Mouse (Mus musculus): ENCODE results near the gene Tlr7.
"Not testable (repeated sequence)": the region's sequence is repeated elsewhere in the genome, so short reads cannot be mapped to it uniquely, and the experiment has no call there.

The Tlr7 gene

DNA sequence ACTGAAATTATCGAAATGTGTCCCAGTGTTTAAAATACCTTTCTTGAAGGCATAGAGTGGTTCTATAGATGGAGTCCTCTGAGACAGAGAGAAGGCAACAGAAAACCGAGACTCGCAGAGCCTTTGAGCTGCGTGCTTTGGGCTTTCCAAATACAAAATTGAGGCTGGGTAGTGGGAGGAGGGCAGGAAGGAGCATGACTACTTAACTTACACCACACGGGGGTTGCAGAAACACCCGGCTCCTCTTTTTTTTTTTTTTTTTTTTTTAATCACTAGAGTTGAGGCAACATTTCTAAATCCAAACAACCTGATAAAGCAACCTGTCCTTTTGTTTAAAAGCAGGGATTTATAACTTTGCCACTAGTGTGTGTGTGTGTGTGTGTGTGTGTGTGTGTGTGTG is at the start of gene Tlr7:
Gene Tlr7 (minus strand): TSS at position 160 of the 400 bp plus-strand sequence.
- no peak for DNase-seq (ENCODE audit: low read depth, low spot score)

DNA sequence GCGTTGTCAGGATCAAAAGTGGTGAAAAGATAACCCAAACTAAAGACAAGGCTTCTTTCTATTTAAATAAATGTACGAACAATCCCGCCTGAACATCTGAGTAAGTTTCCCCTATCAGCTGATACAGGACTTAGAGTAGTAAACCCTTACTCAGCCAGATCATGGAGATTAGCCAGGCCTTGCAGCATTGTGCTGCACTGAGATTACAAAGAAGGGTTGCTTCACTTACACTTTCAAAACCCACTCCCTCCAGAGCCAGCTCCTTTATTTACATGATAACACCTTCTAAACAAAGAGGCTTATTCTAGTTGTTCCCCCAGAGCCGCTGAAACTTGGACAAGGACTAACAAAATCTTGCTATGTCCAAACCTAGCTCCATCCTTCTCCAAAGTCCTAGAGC is 49.7 kb upstream of the Tlr7 start:
- DNase-seq (ENCODE audit: low read depth, low spot score) = peak; percentile 53

DNA sequence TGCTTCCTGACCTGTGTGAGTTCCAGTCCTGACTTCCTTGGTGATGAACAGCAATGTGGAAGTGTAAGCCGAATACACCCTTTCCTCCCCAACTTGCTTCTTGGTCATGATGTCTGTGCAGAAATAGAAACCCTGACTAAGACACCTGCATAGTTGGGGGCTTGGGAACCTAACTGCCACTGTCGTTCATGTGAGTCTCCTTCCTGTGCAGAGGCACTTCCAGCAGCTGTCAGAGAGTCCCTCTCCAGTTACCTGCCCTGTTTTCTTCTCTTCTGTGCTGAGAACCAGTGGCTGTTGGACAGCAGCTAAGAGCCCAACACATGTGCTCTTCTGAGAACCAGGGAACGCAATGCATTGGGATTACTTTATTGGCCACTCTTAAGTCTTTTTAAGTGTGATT is 30.9 kb upstream of the Tlr7 start:
- not testable (repeated sequence) for DNase-seq (ENCODE audit: low read depth, low spot score)

DNA sequence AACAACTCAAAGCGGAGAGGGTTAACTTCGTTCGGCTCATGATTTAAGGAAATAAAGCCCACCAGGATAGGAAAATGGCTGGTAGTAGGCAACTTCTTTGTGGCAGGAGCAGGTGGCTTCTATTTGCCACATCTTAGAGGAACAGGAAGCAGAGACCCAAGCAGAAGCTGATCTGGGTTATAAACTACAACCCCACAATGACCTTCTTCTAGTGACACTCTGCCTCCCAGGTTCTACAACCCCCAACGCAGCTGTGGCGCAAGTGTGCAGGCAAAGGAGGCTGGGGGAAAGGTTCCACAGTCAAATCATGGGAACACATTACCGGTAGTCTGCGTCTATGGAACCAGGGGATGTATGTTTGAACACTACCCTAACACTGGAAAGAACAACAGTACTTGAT is 29.3 kb upstream of the Tlr7 start:
- DNase-seq (ENCODE audit: low read depth, low spot score) = no peak

DNA sequence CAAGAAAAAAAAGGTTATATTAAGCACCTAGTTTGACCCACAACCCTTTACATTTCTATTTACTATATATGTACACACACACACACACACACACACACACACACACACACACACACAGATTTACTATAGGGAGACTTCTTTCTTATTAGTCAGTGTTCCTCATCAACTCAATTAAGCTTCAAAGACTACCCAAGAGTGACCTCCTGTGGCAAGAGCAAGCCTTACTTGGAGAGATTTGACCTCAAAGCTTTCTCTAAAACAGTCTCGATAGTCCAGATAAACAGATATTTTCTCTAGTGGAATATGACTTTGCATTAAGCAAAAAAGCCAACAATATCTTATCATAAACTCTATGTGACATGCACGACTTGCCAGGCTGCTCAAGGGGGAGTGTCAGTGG is 27.1 kb upstream of the Tlr7 start:
- no peak for DNase-seq (ENCODE audit: low read depth, low spot score)

DNA sequence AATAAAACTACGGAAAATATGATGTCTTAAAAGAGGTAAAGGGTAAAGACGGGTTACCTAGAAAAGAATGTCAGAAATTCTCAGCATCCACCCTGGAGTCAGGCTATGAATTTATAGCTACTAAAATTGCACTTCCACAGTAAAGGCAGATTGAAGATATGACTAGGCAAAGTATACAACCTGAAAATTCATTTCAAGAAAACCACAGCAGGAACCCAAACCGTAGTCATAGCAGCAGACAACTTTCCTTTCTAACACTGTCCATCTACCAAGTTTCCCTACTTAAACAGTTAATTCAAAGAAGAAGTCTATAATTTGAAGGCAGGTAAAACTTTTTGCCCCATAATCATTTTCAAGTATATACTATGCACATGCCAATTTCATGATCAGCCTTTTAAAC is 25.6 kb upstream of the Tlr7 start:
- DNase-seq (ENCODE audit: low read depth, low spot score) = no peak

DNA sequence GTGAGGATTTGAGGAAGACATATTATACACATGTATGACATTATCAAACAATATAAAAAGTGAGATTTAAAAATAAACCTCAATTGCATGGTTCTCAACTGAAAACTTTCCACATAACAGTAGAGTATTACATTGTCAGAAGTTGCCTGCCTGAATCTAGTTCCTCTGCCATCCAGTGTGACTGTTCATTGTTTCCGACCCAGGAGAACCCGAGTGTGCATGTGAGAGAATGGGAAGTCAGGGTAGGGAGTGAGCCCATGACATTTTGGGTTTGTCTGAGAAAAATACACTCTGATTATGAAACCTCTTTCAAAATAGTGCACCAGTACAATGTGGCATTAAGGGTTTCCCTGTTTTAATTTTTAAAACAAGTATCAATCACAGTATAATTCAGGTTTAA is 23.3 kb upstream of the Tlr7 start:
- no peak for DNase-seq (ENCODE audit: low read depth, low spot score)

DNA sequence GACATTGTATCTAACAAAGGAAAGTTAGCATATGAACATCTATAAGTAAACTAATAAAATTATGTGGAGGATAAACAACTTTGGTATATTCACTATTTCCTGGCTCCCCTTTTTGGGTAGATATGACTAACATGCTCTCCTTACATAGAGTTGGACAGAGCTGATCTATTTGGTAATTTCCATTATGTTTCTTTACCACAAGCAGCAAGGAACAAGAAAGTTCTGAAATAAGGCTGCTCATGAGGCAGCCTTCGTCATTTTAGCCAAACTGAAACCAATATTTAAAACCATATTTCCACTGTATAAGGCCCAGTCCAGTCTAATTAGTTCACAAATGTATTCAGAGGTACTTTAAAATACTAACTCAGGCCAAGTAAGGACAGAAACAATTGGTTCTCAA is 16.1 kb upstream of the Tlr7 start:
- no peak for DNase-seq (ENCODE audit: low read depth, low spot score)

DNA sequence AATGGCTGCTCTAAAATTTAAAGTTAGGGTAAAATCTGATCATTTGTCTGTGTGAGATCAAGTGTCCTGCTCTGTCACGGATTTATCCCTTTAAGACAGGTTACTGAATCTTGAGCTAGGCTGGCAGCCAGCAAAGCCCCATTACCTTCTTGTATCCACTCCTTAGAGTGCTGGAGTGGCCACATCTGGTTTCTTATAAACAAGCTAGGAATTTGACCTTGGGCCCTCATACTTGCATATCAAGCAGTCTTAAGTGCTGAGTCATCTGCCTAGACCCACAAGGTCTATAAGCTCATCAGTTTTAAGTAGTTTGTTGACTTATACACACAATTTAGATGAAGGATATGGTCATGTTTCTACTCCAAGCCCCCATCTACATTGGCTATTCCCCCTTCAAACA is 14.0 kb upstream of the Tlr7 start:
- DNase-seq (ENCODE audit: low read depth, low spot score) = peak; percentile 49

DNA sequence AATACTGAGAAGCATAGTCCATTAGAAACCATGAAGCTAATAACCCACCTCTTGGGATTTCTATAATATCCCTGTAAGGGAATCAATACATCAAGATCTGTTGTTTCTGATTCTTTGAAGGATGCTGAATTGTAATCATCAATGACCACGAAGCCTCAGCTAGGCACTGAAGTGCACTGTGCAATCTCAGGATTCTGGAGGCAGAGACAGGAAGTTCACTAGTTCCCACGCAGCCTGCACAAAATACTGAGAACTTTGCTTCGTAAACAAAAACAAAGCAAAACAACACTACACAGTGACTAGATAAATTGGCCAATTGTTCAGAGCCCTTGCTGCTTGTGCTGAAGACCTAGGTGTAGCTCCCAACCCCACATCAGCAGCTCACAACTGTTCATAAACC is 11.5 kb upstream of the Tlr7 start:
- DNase-seq (ENCODE audit: low read depth, low spot score) = no peak

DNA sequence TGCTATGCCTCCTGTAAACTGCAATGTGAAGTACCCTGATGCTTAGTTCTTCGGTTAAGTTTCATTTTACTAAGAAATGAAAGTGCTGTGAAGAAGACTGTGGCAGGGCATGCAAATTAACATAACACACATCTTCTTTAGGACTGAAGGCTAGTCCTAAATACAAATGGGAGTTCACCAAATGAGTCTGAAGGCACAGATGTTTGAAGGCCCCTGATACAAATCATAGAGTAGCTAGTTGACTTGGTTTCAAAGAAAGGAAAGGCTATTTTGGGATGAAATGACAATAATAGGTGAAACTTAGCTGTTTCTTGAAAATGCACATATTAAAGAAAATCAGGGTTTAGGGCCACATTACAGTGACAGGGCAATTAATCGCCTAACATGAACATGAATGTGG is 9.8 kb upstream of the Tlr7 start:
- no peak for DNase-seq (ENCODE audit: low read depth, low spot score)

DNA sequence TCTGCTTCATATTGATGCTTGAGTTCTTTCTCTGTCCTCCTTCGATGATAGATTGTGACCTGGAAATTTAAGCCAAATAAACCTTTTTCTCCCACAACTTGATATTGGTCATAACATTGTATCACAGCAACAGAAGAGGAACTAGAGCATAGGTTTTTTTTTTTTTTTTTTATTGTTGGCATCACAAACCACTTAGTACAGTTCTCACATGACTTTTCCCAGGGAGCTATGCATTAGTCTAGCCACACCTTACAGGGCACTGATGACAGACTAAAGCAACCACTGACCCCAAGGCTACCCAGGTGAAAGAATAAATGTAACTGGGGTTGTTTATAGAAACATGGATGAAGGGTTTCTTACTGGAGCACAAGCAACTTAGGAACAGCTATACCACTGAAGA is 7.6 kb upstream of the Tlr7 start:
- no peak for DNase-seq (ENCODE audit: low read depth, low spot score)

DNA sequence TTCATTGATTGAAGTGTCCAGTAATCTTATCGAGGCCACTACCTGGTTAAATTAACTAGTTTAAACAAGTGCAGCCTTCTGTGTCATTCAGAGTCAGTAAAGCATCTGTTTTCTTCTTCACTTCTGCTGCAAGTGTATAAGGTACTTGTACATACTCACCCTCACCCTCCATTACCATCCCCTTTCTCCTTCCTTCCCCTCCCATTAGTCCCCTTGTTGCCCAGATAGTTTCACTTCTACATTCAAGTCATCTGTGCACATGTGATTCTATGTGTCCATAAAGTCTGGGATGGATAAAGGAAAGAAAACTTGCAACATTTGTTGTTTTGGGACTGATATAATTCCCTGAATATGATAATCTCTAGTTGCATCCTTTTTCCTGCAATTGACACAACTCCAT is 4.2 kb upstream of the Tlr7 start:
- no peak for DNase-seq (ENCODE audit: low read depth, low spot score)

DNA sequence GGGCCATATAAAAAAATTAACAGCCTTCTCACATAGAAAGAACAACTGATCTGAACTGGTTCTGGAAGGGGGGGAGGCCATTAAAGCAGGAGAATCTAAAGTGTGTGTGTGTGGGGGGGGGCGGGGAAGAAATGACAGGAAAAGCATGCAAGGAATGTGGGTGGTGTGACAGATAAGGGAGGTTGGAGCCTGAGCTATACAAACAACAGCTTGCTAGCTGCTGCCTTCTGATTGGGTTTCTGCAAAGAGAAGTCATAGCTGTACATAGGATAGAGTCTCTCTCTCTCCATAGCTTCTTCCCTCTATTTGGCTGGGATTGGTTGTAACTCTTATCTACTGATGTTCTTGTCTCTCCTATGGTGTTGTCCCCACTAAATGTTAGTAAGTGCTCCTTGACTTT is 2.2 kb upstream of the Tlr7 start:
- DNase-seq (ENCODE audit: low read depth, low spot score) = peak; percentile 7

DNA sequence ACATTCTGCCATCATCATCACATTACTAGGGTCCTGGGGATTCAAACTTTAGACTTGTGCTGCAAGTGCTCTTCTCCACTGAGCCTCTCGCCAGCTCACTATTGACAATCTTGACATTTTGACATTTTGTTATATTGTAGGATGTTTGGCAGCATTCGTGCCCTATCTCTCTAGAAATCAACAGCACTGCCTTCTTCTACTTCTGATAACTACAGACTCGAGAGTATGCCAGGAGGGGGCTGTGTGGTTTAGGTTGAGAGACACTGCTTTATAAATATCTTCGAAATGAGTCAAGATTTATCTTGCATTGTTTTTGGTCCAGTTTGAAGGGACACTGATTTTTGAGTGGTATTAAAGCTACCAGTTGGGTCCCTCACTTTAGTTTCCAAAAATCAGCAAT is 635 bp upstream of the Tlr7 start:
- no peak for DNase-seq (ENCODE audit: low read depth, low spot score)

DNA sequence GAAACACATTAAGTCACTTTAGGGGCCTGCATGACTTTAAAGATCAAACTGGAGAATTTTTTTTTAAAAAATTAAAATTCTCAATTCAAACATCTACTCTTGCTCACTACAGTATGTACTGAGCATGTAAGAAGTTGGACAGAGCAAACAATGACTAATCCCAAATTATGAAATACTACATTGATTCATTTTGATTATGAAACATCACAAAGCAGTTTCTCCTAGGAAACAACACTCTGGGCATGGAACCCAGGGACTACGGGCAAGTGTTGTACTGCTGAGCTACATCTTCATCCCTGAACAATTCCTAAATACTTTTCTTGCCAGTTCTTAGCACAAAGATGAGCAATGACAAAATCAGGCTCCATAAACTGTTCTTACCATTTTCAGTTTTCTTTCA is 738 bp downstream of the Tlr7 start:
- DNase-seq (ENCODE audit: low read depth, low spot score) = no peak

DNA sequence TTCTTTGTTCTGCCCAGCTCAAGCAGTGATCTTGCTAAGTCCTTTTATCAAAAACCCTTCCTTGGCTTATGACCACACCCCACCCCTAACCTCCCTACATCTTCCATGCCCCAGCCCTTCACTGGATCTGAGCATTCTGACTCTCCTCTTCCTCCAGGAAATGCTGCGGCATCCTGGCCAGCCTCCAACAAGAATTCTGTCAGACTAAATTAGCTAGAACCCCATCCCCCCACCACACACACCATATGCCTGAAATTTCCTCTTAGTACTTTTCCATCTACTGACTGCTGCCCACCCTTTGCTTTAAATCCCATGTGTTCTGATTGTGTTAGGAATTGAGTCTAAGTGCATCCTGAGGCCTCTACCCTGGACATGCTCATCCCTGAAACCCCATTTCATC is 1.3 kb downstream of the Tlr7 start:
- no peak for DNase-seq (ENCODE audit: low read depth, low spot score)

DNA sequence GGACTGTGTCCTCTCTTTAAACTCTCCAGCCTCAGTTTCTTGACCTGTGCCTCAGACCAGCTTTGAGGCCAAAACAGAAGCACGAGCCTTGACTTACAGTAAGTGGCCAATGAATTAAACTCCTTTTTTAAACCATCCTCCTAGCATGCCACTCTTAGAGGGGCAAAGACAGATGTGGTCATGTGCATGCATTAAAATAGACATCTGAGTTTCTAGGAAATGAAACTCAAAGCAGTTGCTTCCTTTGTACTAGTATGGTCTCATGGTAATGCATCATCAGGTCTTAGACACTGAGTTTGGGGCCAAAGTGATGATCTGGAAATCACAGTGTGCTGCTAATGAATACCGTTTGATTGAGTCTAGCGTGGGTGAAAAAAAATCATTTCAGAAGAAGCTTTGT is 1.8 kb downstream of the Tlr7 start:
- DNase-seq (ENCODE audit: low read depth, low spot score) = no peak

DNA sequence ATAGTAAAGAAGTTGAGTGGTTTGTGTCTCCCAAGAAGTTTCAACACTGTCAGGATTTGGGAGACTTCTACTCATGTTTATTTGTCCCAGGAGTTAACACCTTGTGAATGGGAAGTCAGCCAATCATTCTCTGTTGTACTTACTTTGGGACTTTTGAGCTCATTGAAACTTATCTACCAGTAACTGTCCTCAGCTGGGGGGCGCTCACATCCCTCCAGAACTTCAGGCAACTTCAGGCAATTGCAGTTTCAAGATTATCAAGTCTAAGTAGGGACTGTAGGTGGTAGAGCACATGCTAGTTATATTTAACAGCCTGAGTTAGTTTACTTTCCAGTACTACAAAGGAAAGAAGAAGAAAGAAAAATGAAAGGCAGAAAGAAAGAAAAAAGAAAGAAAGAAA is 6.6 kb downstream of the Tlr7 start:
- DNase-seq (ENCODE audit: low read depth, low spot score) = no peak

DNA sequence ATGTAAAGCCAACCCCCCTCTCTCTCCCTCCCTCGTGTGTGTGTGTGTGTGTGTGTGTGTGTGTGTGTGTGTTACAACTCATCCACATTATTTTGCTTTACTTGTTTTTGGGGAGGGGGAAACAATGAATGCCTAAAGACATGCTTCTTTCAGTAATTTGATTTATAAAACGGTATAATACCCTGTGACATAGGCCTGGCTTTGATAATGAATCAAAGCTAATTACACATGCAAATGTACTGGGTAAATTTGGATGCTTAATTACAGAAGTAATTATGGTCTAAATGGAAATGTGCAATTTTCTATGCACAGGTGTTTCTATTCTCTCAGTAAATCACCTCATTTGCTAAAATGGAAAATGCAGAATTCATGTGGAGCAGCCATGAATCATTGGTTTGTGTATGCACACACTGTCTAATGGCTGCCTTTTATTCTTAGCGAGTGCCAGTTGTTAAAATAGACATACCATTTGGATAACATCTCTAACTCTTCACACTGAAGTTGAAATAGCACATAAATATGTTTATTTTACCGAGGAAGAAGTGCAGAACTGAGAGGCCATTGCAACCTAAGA is 9.0 kb downstream of the Tlr7 start:
- DNase-seq (ENCODE audit: low read depth, low spot score) = no peak

DNA sequence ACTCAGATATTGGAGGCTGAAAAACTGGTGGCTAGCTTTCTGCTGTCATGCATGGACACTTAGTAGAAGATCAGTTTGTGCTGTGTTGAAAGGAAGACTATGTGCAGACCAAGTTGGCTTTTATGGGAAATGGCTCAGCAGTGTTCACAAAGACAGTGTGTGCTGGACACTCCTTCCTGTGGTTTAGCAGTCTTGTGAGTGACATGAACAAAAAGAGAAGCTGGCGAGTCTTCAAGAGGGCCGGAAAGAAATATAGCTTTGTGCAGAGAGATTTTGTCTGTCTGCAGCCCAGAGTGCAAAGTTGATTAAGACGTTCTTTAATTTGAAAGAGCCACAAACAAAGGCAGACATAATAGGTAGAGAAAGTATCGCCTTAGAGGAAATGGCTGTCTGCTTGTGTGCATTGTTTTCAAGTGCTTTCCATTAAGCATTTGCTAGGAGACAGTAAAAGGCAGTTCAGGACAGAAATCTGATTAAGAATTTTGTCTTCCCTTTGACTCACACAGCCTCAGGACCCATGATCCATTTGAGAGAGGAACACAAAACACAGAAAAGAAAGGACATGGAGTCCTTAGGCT is 11.4 kb downstream of the Tlr7 start:
- DNase-seq (ENCODE audit: low read depth, low spot score) = no peak

DNA sequence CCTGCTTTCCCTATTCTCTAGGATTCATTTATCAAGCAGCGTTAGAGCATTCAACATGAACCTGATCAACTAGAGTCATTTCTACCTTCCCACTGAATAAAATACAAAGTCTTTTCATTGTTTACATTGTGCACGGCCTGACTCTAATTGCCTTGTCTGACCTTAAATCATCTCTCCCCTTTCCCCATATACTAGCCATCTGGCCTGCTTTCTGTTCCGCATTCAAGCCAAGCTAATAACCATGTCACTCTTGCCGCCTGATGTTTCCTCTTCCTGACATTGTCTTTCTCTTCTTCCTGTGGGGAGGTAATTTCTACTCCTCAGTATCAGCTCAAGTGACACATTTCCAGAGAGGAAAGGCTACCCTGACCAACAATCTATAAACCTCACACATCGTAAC is 14.6 kb downstream of the Tlr7 start:
- DNase-seq (ENCODE audit: low read depth, low spot score) = no peak

DNA sequence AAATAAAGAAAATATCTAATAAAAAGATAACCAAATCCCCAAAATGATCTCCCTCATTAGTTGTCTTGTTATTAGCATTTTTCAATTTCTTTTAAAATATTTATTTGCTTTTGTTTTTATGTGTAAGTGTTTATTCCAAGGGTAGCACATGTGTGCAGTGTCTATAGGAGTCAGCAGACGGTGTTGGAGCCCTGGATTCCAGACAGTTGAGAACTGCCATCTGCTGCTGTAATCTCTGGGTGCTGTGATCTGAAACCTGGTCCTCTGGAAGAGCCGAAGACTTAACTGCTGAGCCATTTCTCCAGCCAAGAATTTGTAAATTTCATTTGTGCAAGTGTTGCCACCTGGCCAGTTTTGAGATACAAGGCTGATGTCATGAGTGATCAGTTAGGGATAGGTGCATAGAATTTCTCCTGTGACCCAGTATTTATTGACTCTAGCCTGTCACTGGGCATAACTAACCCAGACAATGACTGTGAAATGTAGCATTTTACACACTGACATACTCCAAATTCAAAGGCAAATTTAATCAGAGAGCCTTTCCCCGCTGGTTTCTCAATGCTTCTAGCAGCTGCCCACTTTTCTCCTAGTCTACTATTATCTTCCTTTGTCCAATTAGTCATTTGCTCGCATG is 15.1 kb downstream of the Tlr7 start:
- DNase-seq (ENCODE audit: low read depth, low spot score) = no peak

DNA sequence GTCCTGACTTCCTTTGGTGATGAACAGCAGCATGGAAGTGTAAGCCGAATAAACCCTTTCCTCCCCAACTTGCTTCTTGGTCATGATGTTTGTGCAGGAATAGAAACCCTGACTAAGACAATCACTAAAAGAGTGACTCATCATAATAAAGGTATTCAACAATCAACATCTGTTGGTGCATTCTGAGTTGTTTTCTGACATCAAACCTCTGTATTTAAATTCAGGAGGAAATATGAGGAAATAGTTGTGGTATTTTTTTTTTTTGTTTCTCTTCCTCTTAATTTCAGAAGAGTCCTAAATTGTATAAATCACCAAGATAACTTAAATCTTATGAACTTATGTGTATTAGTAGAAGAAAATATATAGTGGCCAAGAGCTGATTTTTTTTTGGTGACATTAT is 28.3 kb downstream of the Tlr7 start:
- not testable (repeated sequence) for DNase-seq (ENCODE audit: low read depth, low spot score)
